Mouse (Mus musculus): ENCODE measurements at regions not wholly inside any gene's neighbourhood (a gene's known extent, or its start where the extent isn't known, plus 50 kb on each side); places are given as distances from the start of the nearest gene placed in this dataset.

DNA sequence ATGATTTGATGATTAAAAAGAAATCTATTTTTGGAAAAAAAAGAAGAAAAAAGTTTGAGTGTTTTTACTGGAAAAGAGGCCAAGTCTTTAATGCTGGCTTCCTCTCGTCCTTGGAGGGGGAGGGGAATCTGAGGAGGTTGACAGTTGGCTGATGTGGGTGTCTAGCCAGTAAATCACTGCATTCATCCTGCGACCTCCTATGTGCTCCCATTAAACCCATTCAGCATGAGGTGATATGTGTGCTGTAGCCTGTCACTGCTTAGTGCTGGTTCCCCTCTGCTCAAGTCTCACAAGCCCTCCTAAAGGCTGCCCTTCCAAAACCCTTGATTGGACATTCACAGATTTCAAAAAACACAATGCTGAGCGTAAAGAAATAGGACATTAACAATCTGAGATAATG is 68.7 kb downstream of the Atoh1 start:
- intact Hi-C loops (cut with DNase I), result no loop called here

DNA sequence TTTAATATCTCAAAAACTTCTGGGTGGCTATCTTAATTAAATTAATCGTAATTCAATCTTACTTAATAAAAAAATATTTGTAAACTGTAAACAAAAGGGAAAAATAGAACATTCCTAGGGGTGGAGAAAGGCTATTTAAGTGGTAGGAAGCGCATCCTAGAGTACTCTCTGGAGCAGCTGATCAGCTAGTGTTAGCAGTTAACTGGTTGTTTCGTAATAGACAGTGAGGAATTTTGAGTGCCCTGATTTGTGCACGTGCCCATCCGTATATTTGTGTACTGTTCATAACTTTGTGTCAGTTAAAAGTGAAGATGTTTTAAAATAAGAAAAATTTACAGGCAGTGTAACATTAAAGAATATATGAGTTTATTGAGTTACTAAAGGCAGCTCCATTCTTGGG is 69.9 kb downstream of the Atoh1 start:
- intact Hi-C loops (cut with DNase I), result no loop called here
- DNase-seq, result no peak

More for the DNA sequence above, 68.7 kb downstream of the Atoh1 start:
- no peak for DNase-seq

DNA sequence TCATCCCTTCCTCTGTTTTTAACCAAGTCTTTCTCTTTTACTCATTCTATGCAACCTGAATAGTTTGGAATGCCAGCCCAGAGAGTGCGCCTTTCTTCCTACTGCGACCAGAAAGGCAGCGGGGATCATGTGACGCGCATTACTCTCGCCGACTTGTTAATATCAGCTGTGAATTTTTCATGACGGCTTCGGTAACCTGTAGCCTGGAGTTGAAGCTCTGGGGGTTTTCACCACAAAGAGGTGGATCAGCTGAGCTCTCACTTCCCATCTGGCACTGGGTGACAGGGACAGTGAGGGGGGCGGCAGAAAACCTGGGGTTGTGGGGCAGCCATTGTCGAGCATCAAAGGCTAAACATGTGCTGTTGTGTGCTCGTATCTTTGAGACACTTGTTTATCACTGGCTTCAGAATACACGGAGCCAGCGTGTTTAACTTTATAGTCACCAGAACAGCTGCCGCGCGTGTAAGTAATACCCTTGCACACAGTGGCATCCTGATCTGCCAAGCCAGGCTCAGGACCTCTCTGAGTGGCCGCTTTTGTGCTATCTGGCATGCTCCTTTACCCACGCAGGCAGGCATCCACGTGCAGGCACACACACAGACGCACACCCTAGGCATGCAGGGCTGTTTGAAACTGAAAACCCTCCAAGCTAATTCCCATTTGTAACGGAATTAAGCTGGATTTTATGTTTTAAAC is 70.5 kb downstream of the Atoh1 start:
- peak; percentile 13 for DNase-seq
- intact Hi-C loops (cut with DNase I), result no loop called here

DNA sequence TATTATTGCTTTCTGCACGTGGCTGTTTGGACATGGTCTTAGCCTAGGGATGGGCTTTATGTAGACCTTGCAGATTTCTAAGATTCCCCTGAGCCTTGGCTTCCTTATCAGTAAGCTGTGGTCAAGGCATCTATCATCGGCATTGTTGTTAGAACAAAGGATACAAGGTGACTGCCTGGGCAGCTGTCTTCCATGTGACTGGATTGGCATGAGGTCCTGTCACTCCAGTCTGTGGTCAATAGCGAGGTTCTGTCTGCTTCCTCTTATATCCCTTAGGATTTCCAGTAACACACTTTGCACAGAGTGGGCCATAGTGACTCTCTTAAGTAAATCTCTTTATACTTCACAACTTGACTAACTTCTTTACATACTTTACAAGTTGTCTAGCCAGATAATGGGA is 72.0 kb downstream of the Atoh1 start:
- intact Hi-C loops (cut with DNase I), result no loop called here
- no peak for DNase-seq

DNA sequence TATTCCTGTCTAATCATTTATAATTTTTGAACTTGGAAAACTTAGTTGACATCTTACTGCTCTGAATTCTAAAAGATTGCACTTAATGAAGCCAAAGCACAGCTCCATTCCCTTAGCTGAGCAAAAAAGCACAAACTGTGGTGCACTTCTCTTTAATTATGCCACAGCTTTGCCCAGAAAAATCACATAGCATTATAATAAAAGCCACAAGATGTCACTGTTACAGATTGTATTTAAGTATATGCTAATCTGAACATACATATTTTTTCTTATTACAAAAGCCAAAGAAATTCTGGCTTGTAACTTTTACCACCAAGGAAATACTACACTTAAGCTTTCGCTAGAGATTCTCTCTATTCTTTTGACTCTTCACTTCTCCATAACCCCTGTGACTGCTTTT is 86.2 kb downstream of the Atoh1 start:
- intact Hi-C loops (cut with DNase I), result no loop called here
- DNase-seq, result no peak

DNA sequence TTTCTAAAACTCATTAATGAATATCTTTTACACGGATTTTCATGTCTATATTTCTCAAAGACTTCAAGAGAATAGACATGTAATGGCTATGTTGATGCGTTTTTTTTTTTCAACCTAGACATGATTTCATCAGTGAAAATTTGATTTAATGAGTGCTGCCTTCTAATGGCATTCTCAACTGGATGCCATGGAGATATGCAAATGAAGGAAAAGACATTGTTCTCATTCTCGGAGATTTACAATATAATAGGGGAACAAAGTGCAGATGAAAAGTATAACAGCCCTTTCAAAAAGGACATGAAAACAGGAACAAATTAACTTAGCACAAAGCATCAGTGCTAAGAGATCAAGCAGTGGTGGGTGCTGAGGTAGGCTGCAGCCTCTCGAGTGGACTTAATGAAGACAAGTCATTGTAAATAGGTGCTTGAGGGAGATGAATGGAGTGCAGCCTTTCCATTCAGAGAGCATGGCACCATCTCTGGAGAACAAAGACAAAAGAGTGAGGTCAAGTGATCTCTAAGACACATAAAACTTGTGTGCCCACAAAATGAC is 120.2 kb downstream of the Atoh1 start:
- DNase-seq, result no peak
- intact Hi-C loops (cut with DNase I), result no loop called here

DNA sequence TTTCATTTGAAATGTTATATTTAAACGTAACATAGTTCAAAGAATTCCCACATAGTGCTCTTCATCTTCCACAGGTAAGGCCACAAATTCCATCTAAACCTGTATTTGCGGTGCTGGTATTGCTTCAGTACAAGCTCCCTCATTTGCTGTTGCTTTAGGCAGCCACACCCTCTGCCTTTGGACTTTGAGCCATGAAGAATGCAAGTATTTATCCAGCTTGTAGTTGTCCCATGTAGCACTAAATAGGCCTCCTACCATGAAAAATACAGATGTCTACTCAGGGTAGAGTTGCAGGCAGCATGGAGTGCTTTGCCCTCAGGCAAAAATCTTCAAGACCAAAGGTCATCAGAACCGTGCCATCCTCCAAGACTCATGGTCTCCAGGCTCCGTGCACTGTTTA is 134.0 kb downstream of the Atoh1 start:
- no peak for DNase-seq
- intact Hi-C loops (cut with DNase I), result no loop called here

DNA sequence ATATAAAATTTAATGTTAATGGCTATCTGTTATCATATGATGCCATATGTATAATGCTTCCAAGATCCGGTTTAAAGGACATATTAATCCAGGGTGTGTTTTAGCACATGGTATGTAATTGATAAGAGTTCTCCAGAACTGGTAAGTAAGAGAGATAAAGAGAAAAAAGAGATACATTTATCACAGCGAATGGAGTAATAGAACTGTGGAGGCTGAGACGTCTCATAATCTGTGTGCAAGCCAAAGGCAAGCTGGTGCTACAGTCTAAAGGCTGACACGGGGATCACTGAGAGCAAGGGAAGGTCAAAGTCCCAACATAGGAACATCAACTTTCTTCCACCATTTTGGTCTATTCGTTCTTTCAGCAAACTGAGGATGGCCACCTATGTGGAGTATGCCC is 146.0 kb upstream of the Smarcad1 start:
- DNase-seq, result no peak
- intact Hi-C loops (cut with DNase I), result no loop called here

Data from left cerebral cortex, postnatal 4 days (tissue).